Mouse (Mus musculus): Measurements from ENCODE around the gene Fmo2. TPM values are rescaled to one million over a fixed set of nuclear protein-coding genes. Genes with fewer than 3 reads are reported as not detected.

Gene Fmo2
- total and polyA plus RNA-seq, 3 experiments: not detected

GRCm38 (mm10) chr1:162946837-162947558, 48.5 kb upstream of the Fmo2 start:
- no peak for DNase-seq (ENCODE audit: low read depth, low spot score)
- H3K36me3 ChIP-seq (ENCODE audit: control insufficient read depth in 1 of 2, insufficient read depth in 2 of 2, low read length in 2 of 2): no peaks in the 10 kb centered on the region
- no peaks in the 10 kb centered on the region for H3K27me3 ChIP-seq (ENCODE audit: control insufficient read depth in 1 of 2, insufficient read depth in 2 of 2, low read length in 2 of 2)
- no peak overlapping the region for H3K4me3 ChIP-seq (ENCODE audit: control insufficient read depth in 1 of 2, insufficient read depth in 1 of 2, low read depth in 2 of 2, low read length in 2 of 2)
- no peak for TF ChIP-seq ELF1 (IDR thresholded peaks at IDR 0.05; ENCODE audit: low read depth, low read length)
- no peak for TF ChIP-seq KAT2A (conservative IDR thresholded peaks at IDR 0.05; ENCODE audit: low read depth, low read length)
- no peak for TF ChIP-seq ZKSCAN1 (IDR thresholded peaks at IDR 0.05; ENCODE audit: low read depth, low read length)
- TF ChIP-seq CTCF (IDR thresholded peaks at IDR 0.05 in 2 of 3, conservative IDR thresholded peaks at IDR 0.05 in 1 of 3; ENCODE audit: control insufficient read depth in 1 of 3, insufficient read depth in 1 of 3, low read depth in 2 of 3, low read length in 3 of 3, poor library complexity in 1 of 3, severe bottlenecking in 1 of 3): no peak
- no peak for TF ChIP-seq ZNF384 (IDR thresholded peaks at IDR 0.05; ENCODE audit: low read depth, low read length)
- no peak for TF ChIP-seq NELFE (IDR thresholded peaks at IDR 0.05; ENCODE audit: low read depth, low read length)
- TF ChIP-seq UBTF (IDR thresholded peaks at IDR 0.05; ENCODE audit: borderline replicate concordance, insufficient read depth, low read depth, low read length): no peak
- TF ChIP-seq SMC3 (IDR thresholded peaks at IDR 0.05; ENCODE audit: low read depth, low read length): no peak
- no peak for TF ChIP-seq ZMIZ1 (IDR thresholded peaks at IDR 0.05; ENCODE audit: low read depth, low read length)
- no peak for TF ChIP-seq GATA1 (IDR thresholded peaks at IDR 0.05; ENCODE audit: low read depth, low read length)
- no peak for TF ChIP-seq EP300 (IDR thresholded peaks at IDR 0.05; ENCODE audit: low read depth in 1 of 2, low read length in 2 of 2)
- TF ChIP-seq MYB (IDR thresholded peaks at IDR 0.05; ENCODE audit: low read depth, low read length): no peak
- no peaks in the 10 kb centered on the region for H3K79me2 ChIP-seq (ENCODE audit: control insufficient read depth, insufficient read depth, low read length, poor library complexity)
- no peaks in the 10 kb centered on the region for H3K9me3 ChIP-seq (replicated peaks; ENCODE audit: insufficient read depth, low read length)
- no peak overlapping the region for H3K27ac ChIP-seq (ENCODE audit: control insufficient read depth, low read depth, low read length)
- H3K4me1 ChIP-seq (ENCODE audit: control insufficient read depth in 1 of 2, insufficient read depth in 2 of 2, low read length in 2 of 2): no peaks in the 10 kb centered on the region
- no peak overlapping the region for H3K9ac ChIP-seq (ENCODE audit: control insufficient read depth, low read depth, low read length, poor library complexity, severe bottlenecking)

GRCm38 (mm10) chr1:162943700-162944099, 45.2 kb upstream of the Fmo2 start:
- Histone ChIP-seq H3K27ac (ENCODE audit: control insufficient read depth, low read depth, low read length) (no peak overlapping the region), H3K9ac (ENCODE audit: control insufficient read depth, low read depth, low read length, poor library complexity, severe bottlenecking) (no peak overlapping the region), H3K9me3 (replicated peaks; ENCODE audit: insufficient read depth, low read length) (no peaks in the 10 kb centered on the region), H3K4me3 (ENCODE audit: control insufficient read depth in 1 of 2, insufficient read depth in 1 of 2, low read depth in 2 of 2, low read length in 2 of 2) (no peak overlapping the region), H3K79me2 (ENCODE audit: control insufficient read depth, insufficient read depth, low read length, poor library complexity) (no peaks in the 10 kb centered on the region), H3K27me3 (ENCODE audit: control insufficient read depth in 1 of 2, insufficient read depth in 2 of 2, low read length in 2 of 2) (no peaks in the 10 kb centered on the region), H3K4me1 (ENCODE audit: control insufficient read depth in 1 of 2, insufficient read depth in 2 of 2, low read length in 2 of 2) (no peaks in the 10 kb centered on the region), H3K36me3 (ENCODE audit: control insufficient read depth in 1 of 2, insufficient read depth in 2 of 2, low read length in 2 of 2) (no peaks in the 10 kb centered on the region)
- DNase-seq (ENCODE audit: low read depth, low spot score): no peak
- TF ChIP-seq ETS1 (IDR thresholded peaks at IDR 0.05; ENCODE audit: low read depth, low read length) (no peak), USF2 (IDR thresholded peaks at IDR 0.05; ENCODE audit: borderline replicate concordance in 1 of 2, insufficient read depth in 1 of 2, low read depth in 1 of 2, low read length in 2 of 2) (no peak), TCF12 (IDR thresholded peaks at IDR 0.05; ENCODE audit: low read depth, low read length) (no peak), MYC (IDR thresholded peaks at IDR 0.05; ENCODE audit: low read depth, low read length) (no peak), BHLHE40 (IDR thresholded peaks at IDR 0.05; ENCODE audit: borderline replicate concordance, low read depth, low read length) (no peak), USF1 (IDR thresholded peaks at IDR 0.05; ENCODE audit: low read depth, low read length) (no peak), POLR2AphosphoS2 (IDR thresholded peaks at IDR 0.05; ENCODE audit: low read length) (no peak), UBTF (IDR thresholded peaks at IDR 0.05; ENCODE audit: borderline replicate concordance, insufficient read depth, low read depth, low read length) (no peak), ELF1 (IDR thresholded peaks at IDR 0.05; ENCODE audit: low read depth, low read length) (no peak), SIN3A (IDR thresholded peaks at IDR 0.05; ENCODE audit: low read length) (no peak), EP300 (IDR thresholded peaks at IDR 0.05; ENCODE audit: low read depth in 1 of 2, low read length in 2 of 2) (no peak), MAFK (IDR thresholded peaks at IDR 0.05; ENCODE audit: borderline replicate concordance, low read depth, low read length) (no peak), JUND (IDR thresholded peaks at IDR 0.05; ENCODE audit: low read depth, low read length) (no peak), GABPA (IDR thresholded peaks at IDR 0.05; ENCODE audit: low read depth, low read length) (no peak), POLR2A (IDR thresholded peaks at IDR 0.05; ENCODE audit: control insufficient read depth in 1 of 2, insufficient read depth in 1 of 2, low read depth in 1 of 2, low read length in 2 of 2, poor library complexity in 1 of 2) (no peak), CTCF (IDR thresholded peaks at IDR 0.05 in 2 of 3, conservative IDR thresholded peaks at IDR 0.05 in 1 of 3; ENCODE audit: control insufficient read depth in 1 of 3, insufficient read depth in 1 of 3, low read depth in 2 of 3, low read length in 3 of 3, poor library complexity in 1 of 3, severe bottlenecking in 1 of 3) (no peak), ZNF384 (IDR thresholded peaks at IDR 0.05; ENCODE audit: low read depth, low read length) (no peak), POLR2AphosphoS5 (IDR thresholded peaks at IDR 0.05; ENCODE audit: borderline replicate concordance, low read depth, low read length) (no peak), RAD21 (IDR thresholded peaks at IDR 0.05; ENCODE audit: low read depth, low read length) (no peak), SMC3 (IDR thresholded peaks at IDR 0.05; ENCODE audit: low read depth, low read length) (no peak)

All from MEL (cell line).